Mouse (Mus musculus) lung, adult 18-20 months (tissue): ENCODE measurements around the gene Faf1.

Experiments
- DNase-seq, 2 experiments: peaks; one replicate each; pipeline ENCODE4 v3.0.0; 2022; ENCODE audit warnings: mixed read lengths in 2 of 2

Gene Faf1

GRCm38 (mm10) chr4:109936557-109936956 is 260.2 kb downstream of the Faf1 start:
- no peak for DNase-seq

GRCm38 (mm10) chr4:109939291-109939690 is 262.9 kb downstream of the Faf1 start:
- no peak for DNase-seq

GRCm38 (mm10) chr4:109945554-109945953 is 269.2 kb downstream of the Faf1 start:
- no peak for DNase-seq

- DNase-seq, result no peak
These were observed 272.9 kb downstream of the Faf1 start for GRCm38 (mm10) chr4:109949307-109949706.

GRCm38 (mm10) chr4:109953509-109953908 is 277.1 kb downstream of the Faf1 start:
- no peak for DNase-seq

- DNase-seq, result no peak
These were observed 284.0 kb downstream of the Faf1 start for GRCm38 (mm10) chr4:109960201-109960935.

- DNase-seq, result no peak
These were observed 287.3 kb downstream of the Faf1 start for GRCm38 (mm10) chr4:109963570-109964279.

GRCm38 (mm10) chr4:109969561-109969960 is 293.2 kb downstream of the Faf1 start:
- DNase-seq, result no peak

- no peak for DNase-seq
These were observed 297.7 kb downstream of the Faf1 start for GRCm38 (mm10) chr4:109973991-109974654.

- no peak for DNase-seq
These were observed 298.4 kb downstream of the Faf1 start for GRCm38 (mm10) chr4:109974655-109975380.

- DNase-seq, result no peak
These were observed 299.2 kb downstream of the Faf1 start for GRCm38 (mm10) chr4:109975381-109976240.

- DNase-seq, result no peak
These were observed 300.1 kb downstream of the Faf1 start for GRCm38 (mm10) chr4:109976273-109977147.

- no peak for DNase-seq
These were observed 301.0 kb downstream of the Faf1 start, which contains the start of gene Dmrta2 for GRCm38 (mm10) chr4:109977148-109978067. Dmrta2 (plus strand) TSS chr4:109978053.

GRCm38 (mm10) chr4:109978068-109978857 is 301.9 kb downstream of the Faf1 start:
- no peak for DNase-seq

GRCm38 (mm10) chr4:109978858-109979340 is 302.5 kb downstream of the Faf1 start:
- no peak for DNase-seq

GRCm38 (mm10) chr4:109979461-109980320 is 303.3 kb downstream of the Faf1 start:
- no peak for DNase-seq

- DNase-seq, result no peak
These were observed 304.1 kb downstream of the Faf1 start for GRCm38 (mm10) chr4:109980321-109981082.
